Mouse (Mus musculus): ENCODE measurements around the gene Pkp1.

DNA sequence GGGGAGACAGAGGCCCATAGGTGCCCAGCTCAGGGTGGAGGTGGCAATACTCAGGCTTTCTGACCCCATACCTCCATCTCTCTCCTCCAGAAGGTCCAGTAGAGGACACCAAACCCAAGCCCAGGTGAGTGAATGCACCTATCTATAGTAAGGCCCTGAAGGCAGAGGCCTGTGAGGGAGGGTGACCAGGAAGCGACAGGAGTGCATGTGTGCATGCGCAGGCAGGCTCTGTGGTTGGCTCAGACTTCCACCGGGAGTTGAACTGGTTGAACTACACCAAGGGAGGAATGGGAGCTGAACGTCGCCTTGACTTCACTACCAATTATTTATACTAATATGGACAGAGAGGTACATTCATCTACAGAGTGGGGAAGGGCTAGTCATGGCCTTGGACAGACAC lies 72.4 kb downstream of the Pkp1 start:
- TF ChIP-seq CTCF (IDR thresholded peaks at IDR 0.05; ENCODE audit: control insufficient read depth, insufficient read depth, insufficient read length) (no peak), MAX (IDR thresholded peaks at IDR 0.05) (no peak)
